Mouse (Mus musculus) stomach, postnatal 0 days (tissue): ENCODE results near the gene Adh1. TPM values are rescaled to one million over a fixed set of nuclear protein-coding genes. Genes with fewer than 3 reads are reported as not detected.

Experiments used
- ATAC-seq: fragments of 200-750 bp; cut with Nextera tagmentation; 2 replicates; pipeline ENCODE4 v1.8.0; 2017; ENCODE audit not compliant: low FRiP score, low TSS enrichment
- DNase-seq: peaks from one replicate; pipeline ENCODE4 v3.0.0-alpha.2; 2016; ENCODE audit warnings: low spot score
- H3K27ac ChIP-seq: fragments of 300-500 bp; sonication (generic); replicated peaks from 2 replicates; pipeline ENCODE4 v1.5.1; 2014; ENCODE audit warnings: mild to moderate bottlenecking, control low read depth
- H3K27me3 ChIP-seq: fragments of 300-500 bp; sonication (generic); 2 replicates; pipeline ENCODE4 v1.6.1; 2014; ENCODE audit warnings: low read length; ENCODE audit not compliant: control insufficient read depth, insufficient read depth
- H3K36me3 ChIP-seq: fragments of 300-500 bp; sonication (generic); 2 replicates; pipeline ENCODE4 v1.6.1; 2014; ENCODE audit warnings: low read length, mixed read lengths; ENCODE audit not compliant: control insufficient read depth, insufficient read depth
- H3K4me1 ChIP-seq: fragments of 300-500 bp; sonication (generic); replicated peaks from 2 replicates; pipeline ENCODE4 v1.6.1; 2014; ENCODE audit warnings: antibody characterized with exemption; ENCODE audit not compliant: control insufficient read depth, insufficient read depth
- H3K4me2 ChIP-seq: fragments of 300-500 bp; sonication (generic); replicated peaks from 2 replicates; pipeline ENCODE4 v1.6.1; 2014; ENCODE audit warnings: low read depth, mild to moderate bottlenecking, control low read depth, moderate library complexity
- H3K4me3 ChIP-seq: fragments of 300-500 bp; sonication (generic); 2 replicates; pipeline ENCODE4 v1.5.1; 2014; ENCODE audit warnings: low read depth, low read length, control low read depth
- H3K9ac ChIP-seq: fragments of 300-500 bp; sonication (generic); 2 replicates; pipeline ENCODE4 v1.6.1; 2014; ENCODE audit warnings: mild to moderate bottlenecking, low read length, control low read depth, mixed read lengths
- H3K9me3 ChIP-seq: fragments of 300-500 bp; sonication (generic); 2 replicates; pipeline ENCODE4 v1.6.1; 2016; ENCODE audit warnings: low read length; ENCODE audit not compliant: control insufficient read depth
- CTCF ChIP-seq: IDR thresholded peaks from 2 replicates; pipeline ENCODE4 v1.5.1; 2016; ENCODE audit warnings: antibody characterized with exemption, low read depth, mild to moderate bottlenecking, moderate library complexity
- EP300 ChIP-seq: optimal IDR thresholded peaks from 2 replicates; pipeline ENCODE3; 2016; ENCODE audit warnings: antibody characterized with exemption
- WGBS: fragments of 180-500 bp; shearing (Covaris S2); extraction: QIAGEN DNeasy Blood & Tissue Kit; methylation state at CpG from one replicate; pipeline ENCODE4 v1.1.7; 2014; 5-methylcytosine and 5-hydroxymethylcytosine counted together
- polyA plus RNA-seq: library from polyadenylated mRNA; unstranded; fragments of >200 nt; fragmentation: Nextera tagmentation; extraction: Ambion mirVana; gene quantifications from 2 replicates; pipeline ENCODE4 v1.2.1, GENCODE M21; 2015

Adh1 gene
- polyA plus RNA-seq, 1 experiment from 2014 or later = 134 TPM

DNA sequence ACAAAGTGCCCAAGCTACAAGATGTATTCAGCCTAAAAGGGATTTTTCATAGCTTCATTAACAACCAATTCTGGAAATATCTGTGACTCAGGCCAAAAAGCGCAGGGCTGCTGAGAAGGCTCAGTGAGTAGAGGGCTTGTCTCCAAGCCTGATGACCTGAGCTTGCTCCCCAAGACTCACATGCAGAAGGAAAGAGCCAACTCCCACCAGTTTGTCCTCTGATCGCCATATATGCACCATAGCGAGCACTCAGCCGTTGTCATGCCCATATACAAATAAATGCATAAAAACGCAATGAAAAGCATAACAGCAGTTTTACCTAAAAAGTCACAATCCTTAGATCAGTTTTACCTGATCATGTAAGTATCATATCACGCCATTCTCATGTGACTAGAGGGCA, 34.3 kb upstream of the Adh1 start:
- Histone ChIP-seq H3K36me3 (no peaks in the 10 kb centered on the region), H3K27me3 (no peaks in the 10 kb centered on the region), H3K4me1 (no peaks in the 10 kb centered on the region), H3K27ac (no peak overlapping the region), H3K4me3 (no peak overlapping the region), H3K4me2 (no peak overlapping the region), H3K9ac (no peak overlapping the region), H3K9me3 (no peaks in the 10 kb centered on the region)
- TF ChIP-seq EP300 (no peak), CTCF (no peak)
- 94% methylated on average over 6 of the region's 6 CpGs for WGBS
- no peak for ATAC-seq
- DNase-seq = no peak

DNA sequence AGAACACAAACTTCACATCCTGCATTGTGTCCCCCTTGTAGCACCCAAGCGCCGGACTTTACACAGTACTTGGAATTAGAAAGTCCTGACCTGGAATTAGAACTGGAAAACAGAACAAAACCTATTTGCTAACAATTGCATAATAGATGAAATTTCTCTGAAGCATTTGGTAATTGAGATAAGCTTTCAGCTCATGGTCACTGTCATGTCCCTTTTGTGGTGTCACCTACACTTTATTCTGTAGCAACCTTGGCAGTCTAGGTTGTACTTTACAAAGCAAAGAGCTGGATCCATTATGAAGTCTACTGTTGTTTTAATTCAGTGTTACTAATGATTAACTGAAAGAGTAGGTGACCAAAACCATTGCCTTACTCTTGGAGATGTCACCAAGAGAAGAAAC, 33.7 kb upstream of the Adh1 start:
- Histone ChIP-seq H3K4me1 (no peaks in the 10 kb centered on the region), H3K4me2 (no peak overlapping the region), H3K4me3 (no peak overlapping the region), H3K36me3 (no peaks in the 10 kb centered on the region), H3K9me3 (no peaks in the 10 kb centered on the region), H3K27ac (no peak overlapping the region), H3K27me3 (no peaks in the 10 kb centered on the region), H3K9ac (no peak overlapping the region)
- WGBS = 71% methylated on average over 2 of the region's 2 CpGs
- ATAC-seq (no peak), DNase-seq (no peak)
- TF ChIP-seq EP300 (no peak), CTCF (no peak)

DNA sequence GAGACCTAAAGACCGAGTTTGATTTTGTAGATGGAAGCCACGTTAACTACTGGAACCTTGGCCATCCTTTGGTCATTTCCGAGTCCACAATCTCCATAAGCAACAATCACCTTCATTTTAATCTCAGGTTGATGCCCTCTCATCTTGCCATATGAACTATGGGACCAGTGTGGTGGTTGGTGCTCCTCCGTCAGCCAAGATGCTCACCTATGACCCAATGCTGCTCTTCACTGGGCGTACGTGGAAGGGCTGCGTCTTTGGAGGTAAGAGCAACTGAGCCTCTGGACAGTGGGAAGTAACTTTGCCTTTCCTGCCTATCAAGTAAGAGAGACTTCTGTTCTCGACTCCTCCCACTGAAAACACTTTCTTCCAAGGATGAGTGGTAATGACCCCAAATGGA, 33.0 kb upstream of the Adh1 start:
- no peaks in the 10 kb centered on the region for H3K27me3 ChIP-seq
- WGBS = 93% methylated on average over 8 of the region's 8 CpGs
- H3K4me1 ChIP-seq = no peaks in the 10 kb centered on the region
- ATAC-seq (no peak), DNase-seq (no peak)
- no peak overlapping the region for H3K4me3 ChIP-seq
- no peaks in the 10 kb centered on the region for H3K36me3 ChIP-seq
- no peak overlapping the region for H3K4me2 ChIP-seq
- no peak overlapping the region for H3K27ac ChIP-seq
- TF ChIP-seq EP300 (no peak), CTCF (no peak)
- H3K9ac ChIP-seq = no peak overlapping the region
- H3K9me3 ChIP-seq = no peaks in the 10 kb centered on the region

DNA sequence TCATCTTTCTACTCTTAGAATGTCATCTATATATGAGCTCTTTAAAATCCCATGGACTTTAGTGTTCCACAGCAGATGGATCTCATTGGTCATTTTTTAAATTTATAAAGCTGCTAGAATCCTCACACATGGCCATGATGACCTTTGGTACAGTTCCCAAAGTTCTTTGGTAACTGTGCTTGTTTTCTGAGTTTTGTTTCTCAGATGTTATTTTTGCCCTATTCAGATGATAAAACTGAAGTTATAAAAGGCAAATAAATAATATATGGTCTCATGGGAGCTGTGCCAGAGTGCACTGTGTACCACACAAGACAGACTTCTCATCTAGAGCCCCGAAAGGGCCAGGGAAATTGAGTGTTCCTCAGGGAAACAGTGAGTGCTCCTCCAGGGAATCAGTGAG, 31.3 kb upstream of the Adh1 start:
- H3K27ac ChIP-seq = no peak overlapping the region
- ATAC-seq (no peak), DNase-seq (no peak)
- no peaks in the 10 kb centered on the region for H3K9me3 ChIP-seq
- H3K36me3 ChIP-seq = no peaks in the 10 kb centered on the region
- H3K27me3 ChIP-seq = no peaks in the 10 kb centered on the region
- no peak overlapping the region for H3K4me3 ChIP-seq
- H3K4me1 ChIP-seq = no peaks in the 10 kb centered on the region
- WGBS = 73% methylated on average over 1 of the region's 1 CpGs
- H3K9ac ChIP-seq = no peak overlapping the region
- no peak overlapping the region for H3K4me2 ChIP-seq
- no peak for TF ChIP-seq EP300
- no peak for TF ChIP-seq CTCF

DNA sequence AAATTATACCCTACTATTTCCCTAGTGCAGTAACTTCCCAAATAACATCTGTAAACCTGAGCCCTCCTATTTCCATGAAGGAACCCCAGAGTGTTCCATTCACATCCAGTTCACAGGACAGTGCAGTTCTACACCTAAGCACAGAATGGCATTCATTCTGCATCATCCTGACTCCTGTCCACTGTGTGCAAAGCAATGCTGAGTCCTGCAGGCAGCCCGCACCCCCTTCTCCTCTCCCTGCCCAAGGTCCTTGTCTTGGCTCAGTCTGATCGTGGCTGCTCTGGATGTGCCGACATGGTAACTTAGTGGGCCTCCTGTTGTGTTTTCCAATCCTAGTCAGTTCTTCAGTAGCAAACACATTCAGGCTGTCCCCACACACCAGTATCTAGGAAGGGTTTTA, 30.5 kb upstream of the Adh1 start:
- H3K4me3 ChIP-seq = no peak overlapping the region
- no peak overlapping the region for H3K27ac ChIP-seq
- no peaks in the 10 kb centered on the region for H3K27me3 ChIP-seq
- H3K36me3 ChIP-seq = no peaks in the 10 kb centered on the region
- ATAC-seq (no peak), DNase-seq (no peak)
- H3K9ac ChIP-seq = no peak overlapping the region
- H3K4me2 ChIP-seq = no peak overlapping the region
- no peak for TF ChIP-seq EP300
- 88% methylated on average over 3 of the region's 3 CpGs for WGBS
- no peaks in the 10 kb centered on the region for H3K4me1 ChIP-seq
- H3K9me3 ChIP-seq = no peaks in the 10 kb centered on the region

DNA sequence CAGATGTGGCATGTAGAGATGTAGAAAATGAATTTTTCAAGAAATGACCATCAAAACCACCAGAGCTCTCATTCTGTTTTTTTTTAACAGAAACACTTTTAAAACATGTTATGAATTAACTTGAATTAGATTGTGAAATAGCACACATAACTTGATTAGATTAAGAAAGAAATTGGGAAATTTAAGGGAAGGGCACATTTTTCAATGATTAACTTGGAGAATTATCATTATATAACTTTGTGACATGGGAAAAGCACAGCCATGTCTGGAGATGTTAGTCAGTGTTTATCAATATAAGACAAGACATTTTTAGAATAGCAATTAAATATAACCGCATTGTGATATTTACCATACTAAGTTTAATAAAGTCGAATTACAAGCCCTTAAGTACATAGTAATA, 29.3 kb upstream of the Adh1 start:
- ATAC-seq (no peak), DNase-seq (no peak)
- no peaks in the 10 kb centered on the region for H3K4me1 ChIP-seq
- H3K9me3 ChIP-seq = no peaks in the 10 kb centered on the region
- no peak for TF ChIP-seq CTCF
- TF ChIP-seq EP300 = no peak
- no peaks in the 10 kb centered on the region for H3K27me3 ChIP-seq
- no peak overlapping the region for H3K4me3 ChIP-seq
- no peak overlapping the region for H3K4me2 ChIP-seq
- no peaks in the 10 kb centered on the region for H3K36me3 ChIP-seq
- no peak overlapping the region for H3K9ac ChIP-seq
- H3K27ac ChIP-seq = no peak overlapping the region
- 74% methylated on average over 2 of the region's 2 CpGs for WGBS
